Mouse (Mus musculus) embryonic facial prominence, embryonic 13.5 days (tissue): ENCODE data around the gene Psmc3. TPM values are rescaled to one million over a fixed set of nuclear protein-coding genes. Genes with fewer than 3 reads are reported as not detected.
"Not testable (repeated sequence)": the region's sequence is repeated elsewhere in the genome, so short reads cannot be mapped to it uniquely, and the experiment has no call there.

Experiments used
- ATAC-seq: fragments of 200-750 bp; cut with Nextera tagmentation; 2 replicates; pipeline ENCODE4 v1.8.0; 2017; ENCODE audit warnings: low read depth; ENCODE audit not compliant: insufficient number of reproducible peaks, insufficient read depth, low FRiP score, low TSS enrichment
- H3K27ac ChIP-seq: fragments of 300-500 bp; sonication (generic); 2 replicates; pipeline ENCODE4 v1.5.1; 2015; ENCODE audit warnings: moderate library complexity, mild to moderate bottlenecking, inconsistent platforms
- H3K27me3 ChIP-seq: fragments of 300-500 bp; sonication (generic); 2 replicates; pipeline ENCODE4 v1.6.1; 2015; ENCODE audit warnings: mild to moderate bottlenecking, inconsistent platforms
- H3K36me3 ChIP-seq: fragments of 300-500 bp; sonication (generic); 2 replicates; pipeline ENCODE4 v1.6.1; 2015; ENCODE audit warnings: mild to moderate bottlenecking, inconsistent platforms
- H3K4me1 ChIP-seq: fragments of 300-500 bp; sonication (generic); 2 replicates; pipeline ENCODE4 v1.6.1; 2015; ENCODE audit warnings: inconsistent platforms
- H3K4me2 ChIP-seq: fragments of 300-500 bp; sonication (generic); 2 replicates; pipeline ENCODE4 v1.6.1; 2015; ENCODE audit warnings: moderate library complexity, mild to moderate bottlenecking, inconsistent platforms
- H3K4me3 ChIP-seq: fragments of 300-500 bp; sonication (generic); 2 replicates; pipeline ENCODE4 v1.5.1; 2015; ENCODE audit warnings: mild to moderate bottlenecking, inconsistent platforms
- H3K9ac ChIP-seq: fragments of 300-500 bp; sonication (generic); 2 replicates; pipeline ENCODE4 v1.6.1; 2015; ENCODE audit warnings: mild to moderate bottlenecking, inconsistent platforms
- H3K9me3 ChIP-seq: fragments of 300-500 bp; sonication (generic); 2 replicates; pipeline ENCODE4 v1.6.1; 2016; ENCODE audit warnings: inconsistent platforms
- WGBS: fragments of 180-500 bp; shearing (Covaris S2); methylation state at CpG from one replicate; pipeline ENCODE4 v1.1.7; 2015; ENCODE audit warnings: mixed read lengths; 5-methylcytosine and 5-hydroxymethylcytosine counted together
- polyA plus RNA-seq: library from polyadenylated mRNA; unstranded; fragments of >200 nt; fragmentation: Nextera tagmentation; extraction: Ambion mirVana; gene quantifications from 2 replicates; pipeline ENCODE4 v1.2.1, GENCODE M21; 2015

Gene Psmc3
- polyA plus RNA-seq, 1 experiment from 2014 or later = 298 TPM

- H3K9ac ChIP-seq = no peak overlapping the region
- H3K27me3 ChIP-seq = no peaks in the 10 kb centered on the region
- no peaks in the 10 kb centered on the region for H3K9me3 ChIP-seq
- no peak overlapping the region for H3K4me3 ChIP-seq
- no peaks in the 10 kb centered on the region for H3K4me1 ChIP-seq
- ATAC-seq = no peak
- no peaks in the 10 kb centered on the region for H3K36me3 ChIP-seq
- WGBS = 82% methylated on average over 4 of the region's 4 CpGs
- H3K4me2 ChIP-seq = no peak overlapping the region
- H3K27ac ChIP-seq = no peak overlapping the region
Observed at GRCm38 (mm10) chr2:91031216-91031615, 22.6 kb upstream of the Psmc3 start.

GRCm38 (mm10) chr2:91033000-91033399 lies 20.8 kb upstream of the Psmc3 start:
- no peak overlapping the region for H3K4me2 ChIP-seq
- ATAC-seq = no peak
- no peaks in the 10 kb centered on the region for H3K9me3 ChIP-seq
- H3K4me1 ChIP-seq = no peaks in the 10 kb centered on the region
- no peak overlapping the region for H3K4me3 ChIP-seq
- no peak overlapping the region for H3K9ac ChIP-seq
- 18% methylated on average over 3 of the region's 3 CpGs for WGBS
- no peak overlapping the region for H3K27ac ChIP-seq
- H3K36me3 ChIP-seq = no peaks in the 10 kb centered on the region
- no peaks in the 10 kb centered on the region for H3K27me3 ChIP-seq

- 66% methylated on average over 9 of the region's 9 CpGs for WGBS
- no peaks in the 10 kb centered on the region for H3K36me3 ChIP-seq
- no peak within 1 kb of the TSS for H3K27ac ChIP-seq
- H3K27me3 ChIP-seq = no peaks in the 10 kb centered on the region
- no peaks in the 10 kb centered on the region for H3K9me3 ChIP-seq
- H3K4me3 ChIP-seq = no peak within 1 kb of the TSS
- 0 out of 2 replicates have a peak, but pooled peaks have one; percentile 57 for ATAC-seq
- H3K9ac ChIP-seq = 0 out of 2 replicates have a peak within 1 kb of the TSS, but pooled peaks have one; percentile 16
- H3K4me1 ChIP-seq = no peaks in the 10 kb centered on the region
- no peak within 1 kb of the TSS for H3K4me2 ChIP-seq
Observed at GRCm38 (mm10) chr2:91035385-91035784, 18.4 kb upstream of the Psmc3 start, which contains the start of gene Rapsn. Gene Rapsn (plus strand): TSS chr2:91035620.

- no peaks in the 10 kb centered on the region for H3K36me3 ChIP-seq
- H3K9me3 ChIP-seq = no peaks in the 10 kb centered on the region
- WGBS = 80% methylated on average over 8 of the region's 8 CpGs
- H3K27ac ChIP-seq = no peak overlapping the region
- H3K9ac ChIP-seq = no peak overlapping the region
- no peaks in the 10 kb centered on the region for H3K27me3 ChIP-seq
- ATAC-seq = no peak
- peaks cover 7% of the 10 kb centered on the region; the same call in 1 of the 2 replicates for H3K4me1 ChIP-seq
- no peak overlapping the region for H3K4me2 ChIP-seq
- no peak overlapping the region for H3K4me3 ChIP-seq
Observed at GRCm38 (mm10) chr2:91041786-91042185, 12.0 kb upstream of the Psmc3 start.

GRCm38 (mm10) chr2:91042651-91043398 lies 11.0 kb upstream of the Psmc3 start:
- Histone ChIP-seq H3K4me2 (no peak overlapping the region), H3K27ac (no peak overlapping the region), H3K4me3 (no peak overlapping the region), H3K9ac (no peak overlapping the region; the same call in 1 of the 2 replicates), H3K4me1 (peaks cover 7% of the 10 kb centered on the region; the same call in 1 of the 2 replicates), H3K27me3 (no peaks in the 10 kb centered on the region), H3K36me3 (no peaks in the 10 kb centered on the region), H3K9me3 (no peaks in the 10 kb centered on the region)
- 67% methylated on average over 21 of the region's 21 CpGs for WGBS
- no peak for ATAC-seq

GRCm38 (mm10) chr2:91044727-91045126 lies 9.1 kb upstream of the Psmc3 start:
- 77% methylated on average over 13 of the region's 13 CpGs for WGBS
- H3K27ac ChIP-seq = no peak overlapping the region
- no peaks in the 10 kb centered on the region for H3K36me3 ChIP-seq
- H3K4me3 ChIP-seq = no peak overlapping the region
- H3K9ac ChIP-seq = no peak overlapping the region
- H3K4me2 ChIP-seq = no peak overlapping the region
- no peaks in the 10 kb centered on the region for H3K9me3 ChIP-seq
- 0 out of 2 replicates have a peak, but pooled peaks have one; percentile 17 for ATAC-seq
- H3K27me3 ChIP-seq = no peaks in the 10 kb centered on the region
- peaks cover 7% of the 10 kb centered on the region; the same call in 1 of the 2 replicates for H3K4me1 ChIP-seq

GRCm38 (mm10) chr2:91045805-91046204 lies 8.0 kb upstream of the Psmc3 start:
- H3K9me3 ChIP-seq, H3K36me3 ChIP-seq, ATAC-seq, H3K4me1 ChIP-seq, H3K9ac ChIP-seq, H3K27ac ChIP-seq, H3K4me3 ChIP-seq, H3K4me2 ChIP-seq, H3K27me3 ChIP-seq: not testable (repeated sequence)
- 67% methylated on average over 1 of the region's 1 CpGs for WGBS

- no peak overlapping the region for H3K27ac ChIP-seq
- no peak overlapping the region for H3K9ac ChIP-seq
- H3K4me2 ChIP-seq = no peak overlapping the region
- H3K4me3 ChIP-seq = no peak overlapping the region
- H3K4me1 ChIP-seq = peaks cover 7% of the 10 kb centered on the region; the same call in 1 of the 2 replicates
- H3K9me3 ChIP-seq = no peaks in the 10 kb centered on the region
- WGBS = 86% methylated on average over 9 of the region's 9 CpGs
- ATAC-seq = no peak
- no peaks in the 10 kb centered on the region for H3K36me3 ChIP-seq
- no peaks in the 10 kb centered on the region for H3K27me3 ChIP-seq
Observed at GRCm38 (mm10) chr2:91047359-91047758, 6.5 kb upstream of the Psmc3 start.

- ATAC-seq = no peak
- H3K9me3 ChIP-seq = no peaks in the 10 kb centered on the region
- 78% methylated on average over 3 of the region's 3 CpGs for WGBS
Observed at GRCm38 (mm10) chr2:91051917-91052316, 1.9 kb upstream of the Psmc3 start.

GRCm38 (mm10) chr2:91052752-91053151 lies 1.1 kb upstream of the Psmc3 start:
- H3K27me3 ChIP-seq = no peaks in the 10 kb centered on the region
- H3K4me2 ChIP-seq = peak overlapping the region; percentile 96; the same call in 1 of the 2 replicates
- peaks cover 27% of the 10 kb centered on the region for H3K36me3 ChIP-seq
- whole genome bisulfite sequencing = 52% methylated on average over 2 of the region's 2 CpGs
- no peak for ATAC-seq
- H3K9me3 ChIP-seq = no peaks in the 10 kb centered on the region
- no peak overlapping the region for H3K9ac ChIP-seq
- H3K4me1 ChIP-seq = peaks cover 16% of the 10 kb centered on the region
- 0 out of 2 replicates have a peak overlapping the region, but pooled peaks have one; percentile 85 for H3K4me3 ChIP-seq
- H3K27ac ChIP-seq = no peak overlapping the region

More at GRCm38 (mm10) chr2:91051917-91052316, 1.9 kb upstream of the Psmc3 start:
- H3K27ac ChIP-seq = no peak overlapping the region
- no peaks in the 10 kb centered on the region for H3K27me3 ChIP-seq
- H3K36me3 ChIP-seq = peaks cover 18% of the 10 kb centered on the region
- H3K9ac ChIP-seq = no peak overlapping the region
- peaks cover 16% of the 10 kb centered on the region for H3K4me1 ChIP-seq
- H3K4me2 ChIP-seq = no peak overlapping the region
- H3K4me3 ChIP-seq = no peak overlapping the region

GRCm38 (mm10) chr2:91053181-91053933 lies 452 bp upstream of the Psmc3 start:
- Histone ChIP-seq H3K9me3 (no peaks in the 10 kb centered on the region), H3K27ac (no peak overlapping the region; the same call in 1 of the 2 replicates), H3K4me2 (peak overlapping the region; percentile 96), H3K4me3 (peak overlapping the region; percentile 85), H3K9ac (peak overlapping the region; percentile 89), H3K27me3 (no peaks in the 10 kb centered on the region), H3K4me1 (peaks cover 16% of the 10 kb centered on the region), H3K36me3 (peaks cover 32% of the 10 kb centered on the region)
- under 1% methylated on average over 6 of the region's 6 CpGs for WGBS
- peak; percentile 4; the same call in 1 of the 2 replicates for ATAC-seq
